Comparison of ENCODE assay signal across 12 mouse cellular contexts in the genomic region with DNA sequence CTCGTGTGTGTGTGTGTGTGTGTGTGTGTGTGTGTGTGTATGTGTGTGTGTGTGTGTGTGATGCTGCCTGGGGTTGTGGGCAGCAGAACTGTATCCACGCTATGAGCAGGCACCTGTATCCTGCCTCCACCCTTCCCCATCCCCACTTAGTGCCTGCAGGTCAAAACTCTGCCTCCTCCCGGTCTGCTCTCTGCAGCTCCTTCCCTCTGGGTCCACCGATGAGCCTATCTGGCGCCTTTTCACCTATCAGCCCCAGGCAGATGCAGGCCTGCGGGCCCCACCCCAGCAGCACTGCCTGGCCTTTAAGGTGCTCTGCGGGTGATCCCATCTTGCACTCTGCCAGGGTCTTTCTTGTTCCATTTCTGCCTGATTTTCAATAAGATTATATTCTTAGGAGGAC. TPM values are rescaled to one million over a fixed set of nuclear protein-coding genes. Genes with fewer than 3 reads are reported as not detected.
A peak's percentile ranks its signal among the peaks of the same experiment; 100 is the strongest.
DNase-seq lines count a peak whose midpoint lies in the region; ATAC-seq and TF ChIP-seq lines count a peak whose summit lies in the region.
"Had no signal": no experiment of that assay in that cellular context is flagged by ENCODE, and none has a peak within 500 bp of the region (broad histone marks: within the 10 kb centered on the region; RNA-seq: fewer than 3 reads in every experiment).

No protein-coding gene starts in this region.

- ATAC-seq in heart, embryonic 12.5 days (ENCODE audit: insufficient number of reproducible peaks, low FRiP score), result peak; percentile 82
- ATAC-seq in G1E (ENCODE audit: extremely low read depth, insufficient number of reproducible peaks, low FRiP score, poor library complexity, severe bottlenecking), result peak; percentile 64
- ATAC-seq in erythroid progenitor cell, adult 5-6 weeks (replicated peaks; ENCODE audit: low FRiP score, poor library complexity, severe bottlenecking), result peak; percentile 83
- ATAC-seq in megakaryocyte progenitor cell, adult 5-6 weeks (replicated peaks; ENCODE audit: poor library complexity), result peak; percentile 78

- no peak for TF ChIP-seq CTCF in G1E (IDR thresholded peaks at IDR 0.05; ENCODE audit: low read depth, low read length)

- DNase-seq in heart, postnatal 4 days, result no peak
- DNase-seq in G1E (ENCODE audit: low spot score), result peak; percentile 65
- DNase-seq in thymus, postnatal 4 days, result no peak
- no peak for DNase-seq in frontal cortex, adult 2 months (ENCODE audit: extremely low spot score in 1 of 2, low spot score in 1 of 2)
- DNase-seq in B cell, adult 2 months, result no peak
- DNase-seq: cerebellum, postnatal 36 days; lung, postnatal 4 days had no signal

- no peak overlapping the region for H3K4me2 ChIP-seq in heart, embryonic 12.5 days
- H3K4me2 ChIP-seq: heart, embryonic 15.5 days had no signal

- no peaks in the 10 kb centered on the region for H3K27me3 ChIP-seq in heart, embryonic 12.5 days (replicated peaks)
- no peaks in the 10 kb centered on the region for H3K27me3 ChIP-seq in G1E (ENCODE audit: insufficient read depth, low read length)
- H3K27me3 ChIP-seq: heart, embryonic 15.5 days had no signal

- H3K4me3 ChIP-seq in heart, embryonic 12.5 days, result no peak overlapping the region
- H3K4me3 ChIP-seq in G1E (ENCODE audit: low read depth, low read length), result peak overlapping the region; percentile 55; the same call in 1 of the 2 replicates
- H3K4me3 ChIP-seq: heart, embryonic 15.5 days; myocyte had no signal

- 43% methylated on average over 6 of the region's 7 CpGs for WGBS in heart, embryonic 12.5 days

- H3K9me3 ChIP-seq in heart, embryonic 12.5 days (replicated peaks), result no peaks in the 10 kb centered on the region
- H3K9me3 ChIP-seq in G1E (replicated peaks), result no peaks in the 10 kb centered on the region
- H3K9me3 ChIP-seq: heart, embryonic 15.5 days had no signal

- no peaks in the 10 kb centered on the region for H3K36me3 ChIP-seq in heart, embryonic 12.5 days
- H3K36me3 ChIP-seq in G1E (replicated peaks), result no peaks in the 10 kb centered on the region
- H3K36me3 ChIP-seq: heart, embryonic 15.5 days had no signal

- no peak overlapping the region for H3K9ac ChIP-seq in heart, embryonic 12.5 days
- H3K9ac ChIP-seq: heart, embryonic 15.5 days had no signal

- peaks cover 8% of the 10 kb centered on the region; the same call in 1 of the 2 replicates for H3K4me1 ChIP-seq in heart, embryonic 12.5 days (replicated peaks)
- peaks cover 79% of the 10 kb centered on the region for H3K4me1 ChIP-seq in G1E (ENCODE audit: insufficient read depth, low read depth, low read length)
- H3K4me1 ChIP-seq: heart, embryonic 15.5 days had no signal

- peak overlapping the region; percentile 55 for H3K27ac ChIP-seq in heart, embryonic 12.5 days (ENCODE audit: poor library complexity, severe bottlenecking)
- H3K27ac ChIP-seq: heart, embryonic 15.5 days had no signal

RNA-seq across cellular contexts. Expression of gene Slc20a1, which starts 29.1 kb away (rescaled TPM):
- polyA plus RNA-seq in heart, embryonic 12.5 days (2016; fragmentation: Nextera tagmentation; extraction: Ambion mirVana), result 45.8 and 47.5 TPM in 2 replicates
- 10 to 100 TPM; 31.3 to 34.4 TPM for total RNA-seq in heart, postnatal 4 days (2021)
- total RNA-seq in G1E (2014; fragmentation: Nextera tagmentation), result 38.5 and 47.7 TPM in 2 replicates
- total RNA-seq in G1E (2017), result 71.8 and 88.4 TPM in 2 replicates
- 27.8 and 31.6 TPM in 2 replicates for polyA plus RNA-seq in G1E (2012)
- 242 and 248 TPM in 2 replicates for total RNA-seq in erythroid progenitor cell, adult 5-6 weeks (2015; ENCODE audit: low replicate concordance)
- total RNA-seq in erythroid progenitor cell, adult 5-6 weeks (2017; ENCODE audit: low replicate concordance), result 739 and 881 TPM in 2 replicates
- total RNA-seq in megakaryocyte progenitor cell, adult 5-6 weeks (2015), result 28.0 and 33.5 TPM in 2 replicates
- 69.5 and 92.2 TPM in 2 replicates for total RNA-seq in megakaryocyte progenitor cell, adult 5-6 weeks (2017)
- polyA plus RNA-seq in frontal cortex, adult 2 months (2012; rRNA removed), result 159 and 177 TPM in 2 replicates
